Mouse (Mus musculus) skeletal muscle tissue, adult 2 months (tissue): ENCODE data around the gene Hax1.

ENCODE experiments used
- DNase-seq: peaks from one replicate; pipeline ENCODE4 v3.0.0-alpha.2; 2012; ENCODE audit warnings: low read depth, low spot score

Gene Hax1

DNA sequence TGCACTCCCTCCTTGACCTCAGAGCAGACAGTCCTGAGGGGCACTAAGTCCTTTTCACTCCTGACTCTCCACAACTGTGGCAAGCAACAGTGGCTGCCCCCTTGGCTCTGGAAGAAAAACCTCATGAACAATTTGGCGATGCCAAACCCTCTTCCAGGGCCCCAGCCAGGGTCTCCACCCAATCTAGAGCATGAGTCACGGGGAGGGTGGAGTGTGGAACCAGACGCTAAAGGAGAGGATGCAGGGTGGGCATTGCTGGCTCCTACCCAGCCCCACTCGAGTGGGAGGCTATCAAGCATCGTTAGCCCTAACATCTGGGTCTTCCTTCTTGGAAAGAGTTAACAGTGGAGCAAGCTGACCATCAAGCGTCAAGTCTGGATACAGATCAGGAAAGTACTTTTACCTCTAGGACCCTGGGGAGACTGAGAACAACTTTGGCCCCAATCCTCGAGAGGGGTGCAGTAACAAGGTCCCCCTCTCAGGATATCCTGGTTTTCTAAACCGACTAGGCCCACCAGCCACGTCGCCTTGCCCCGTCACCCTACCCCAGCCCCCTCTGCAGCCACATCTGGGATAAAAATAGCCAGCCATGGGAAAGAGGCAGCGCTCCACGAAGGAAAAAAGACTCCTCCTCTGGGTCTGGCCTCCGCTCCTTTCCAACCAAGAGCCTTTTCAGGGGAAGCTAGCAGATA, 36.4 kb downstream of the Hax1 start:
- no peak for DNase-seq

DNA sequence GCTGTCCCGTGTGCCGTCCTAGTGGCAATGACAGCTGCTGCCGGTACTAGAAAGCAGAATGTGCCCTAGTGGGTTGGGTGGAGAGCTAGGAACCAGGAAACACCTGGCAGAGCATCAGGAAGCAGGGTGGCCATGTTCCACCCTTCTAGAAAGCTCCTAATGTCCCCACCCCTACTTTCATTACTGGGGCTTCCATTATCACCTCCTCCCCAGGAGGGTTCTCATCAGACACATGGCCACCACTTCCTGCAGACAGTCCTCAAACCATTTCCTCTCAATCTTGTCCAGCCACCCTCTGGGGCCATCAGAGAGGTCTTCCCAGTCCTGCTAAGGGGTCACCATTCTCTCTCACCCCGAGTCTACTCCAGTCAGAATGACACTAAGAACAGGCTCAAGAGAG, 37.1 kb downstream of the Hax1 start:
- no peak for DNase-seq

DNA sequence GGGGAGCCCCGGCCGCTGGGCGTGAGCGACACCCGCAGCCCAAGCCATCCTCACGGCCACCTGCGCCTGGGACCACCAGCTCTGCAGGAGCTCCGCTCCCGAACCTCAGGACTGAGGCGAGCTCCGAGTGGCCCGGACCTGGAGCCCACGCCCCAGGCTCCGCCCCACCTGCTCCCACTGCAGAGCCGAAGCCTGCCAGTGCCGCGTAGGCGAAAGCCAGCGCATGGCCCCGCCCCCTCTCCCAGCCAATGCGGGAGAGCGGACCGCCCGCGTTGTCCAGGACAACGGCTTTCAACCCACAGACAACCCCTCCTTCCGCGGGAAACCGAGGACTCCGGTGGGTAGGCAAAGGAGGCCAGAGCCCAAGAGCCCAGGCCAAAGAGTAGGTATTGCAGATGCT, 38.1 kb downstream of the Hax1 start:
- peak; percentile 74 for DNase-seq

DNA sequence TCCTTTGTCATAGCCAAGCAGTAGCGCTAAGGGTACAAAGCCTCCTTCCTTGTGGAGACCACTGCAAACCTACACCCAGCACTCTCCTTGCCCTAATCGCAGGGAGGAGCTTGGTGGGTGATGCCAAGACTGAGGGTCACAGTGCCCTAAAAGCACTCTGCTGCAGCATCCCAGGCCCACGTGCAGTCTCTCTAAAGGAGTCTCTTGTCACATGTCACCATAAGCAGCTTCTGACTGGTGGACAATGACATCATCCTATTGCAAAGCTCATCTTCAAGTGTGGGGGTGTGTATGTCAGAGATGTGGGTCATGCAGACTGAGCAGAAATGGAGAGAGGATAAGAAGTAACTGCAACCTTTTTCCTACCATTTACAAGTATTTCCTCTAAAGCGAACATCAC, 39.1 kb downstream of the Hax1 start:
- DNase-seq, result no peak

DNA sequence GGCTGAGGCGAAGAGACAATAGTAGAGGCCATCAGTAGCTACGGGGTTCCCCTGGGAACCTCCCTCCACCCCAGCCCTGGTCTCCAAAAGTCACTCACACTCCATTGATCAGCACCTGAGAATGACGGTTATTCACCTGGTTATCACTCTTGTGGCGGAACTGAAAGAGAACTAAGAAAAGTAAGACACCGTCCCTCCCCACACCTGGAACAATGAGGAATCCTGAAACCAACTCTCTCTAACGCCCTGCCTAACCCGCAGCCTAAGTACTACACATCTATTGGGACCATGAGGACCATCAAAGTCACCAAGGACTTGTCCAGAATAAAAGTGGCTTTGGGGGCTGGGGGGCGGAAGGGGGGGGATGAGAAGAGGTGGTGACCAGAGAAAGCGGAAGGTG, 40.7 kb downstream of the Hax1 start:
- DNase-seq, result no peak

DNA sequence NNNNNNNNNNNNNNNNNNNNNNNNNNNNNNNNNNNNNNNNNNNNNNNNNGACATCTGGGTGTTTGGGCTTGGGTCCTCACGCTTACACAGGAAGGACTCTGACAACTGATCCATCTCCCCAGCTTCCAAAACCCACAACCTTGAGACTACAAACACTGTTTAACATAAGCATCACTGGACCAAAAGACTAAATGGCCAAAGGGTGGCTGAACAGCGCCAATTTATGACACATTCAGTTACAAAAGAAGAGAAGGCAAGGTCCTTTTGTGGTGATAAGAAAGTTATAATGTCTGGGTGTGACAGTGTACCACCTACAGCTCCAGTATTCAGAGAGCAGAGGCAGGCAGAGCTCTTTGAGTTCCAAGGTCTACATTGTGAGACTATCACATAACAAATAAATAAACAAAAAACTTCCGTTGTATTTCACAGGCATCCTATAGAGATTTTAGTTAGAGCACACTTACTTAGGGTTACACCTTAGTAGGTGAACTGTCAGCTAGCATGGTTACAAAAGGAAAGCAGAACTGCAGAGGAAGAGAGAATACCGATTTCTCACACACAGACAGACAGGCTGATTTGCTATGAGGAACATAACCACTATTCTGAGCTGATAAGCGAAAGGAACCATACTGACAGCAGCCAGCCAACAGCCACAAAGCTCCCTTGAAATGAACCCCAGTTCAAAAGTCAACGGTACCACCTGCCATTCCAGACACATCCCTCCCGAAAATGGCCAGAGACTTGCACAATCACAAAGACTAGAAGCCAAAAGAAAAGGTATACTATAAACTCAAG, 42.2 kb downstream of the Hax1 start:
- no peak for DNase-seq

DNA sequence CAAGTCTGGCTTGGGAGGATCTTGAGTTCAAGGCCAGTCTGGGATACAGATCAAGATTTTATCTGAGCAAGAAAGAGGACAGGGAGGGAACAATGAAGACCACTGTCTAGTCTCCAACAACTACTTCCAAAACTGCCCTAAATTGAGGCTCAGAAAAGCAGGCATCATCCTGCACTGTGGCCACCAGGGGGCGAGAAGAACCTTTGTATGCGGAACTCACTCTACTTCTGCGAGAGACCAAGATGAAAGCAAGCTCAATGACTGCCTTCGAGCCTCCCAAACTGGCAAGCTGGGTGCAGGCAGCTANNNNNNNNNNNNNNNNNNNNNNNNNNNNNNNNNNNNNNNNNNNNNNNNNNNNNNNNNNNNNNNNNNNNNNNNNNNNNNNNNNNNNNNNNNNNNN, 45.2 kb downstream of the Hax1 start:
- peak; percentile 60 for DNase-seq

DNA sequence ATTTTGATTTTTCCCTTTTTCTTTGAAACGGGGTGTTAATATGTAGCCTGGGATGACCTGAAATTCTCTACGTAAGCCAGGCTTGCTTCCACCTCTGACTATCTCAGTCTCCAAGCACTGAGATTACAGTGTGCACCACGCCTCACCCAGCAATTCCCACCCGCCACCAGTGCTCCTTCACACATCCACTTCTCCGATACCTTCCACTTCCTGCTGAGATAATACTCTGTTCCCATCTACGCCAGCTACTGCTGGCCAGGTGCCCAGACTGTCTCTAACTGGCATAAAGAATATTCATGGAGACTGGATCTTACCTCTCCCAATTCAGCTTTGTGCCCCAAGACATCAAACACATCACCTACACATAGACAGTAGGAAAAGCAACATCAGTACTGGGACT, 49.9 kb downstream of the Hax1 start:
- DNase-seq, result no peak

DNA sequence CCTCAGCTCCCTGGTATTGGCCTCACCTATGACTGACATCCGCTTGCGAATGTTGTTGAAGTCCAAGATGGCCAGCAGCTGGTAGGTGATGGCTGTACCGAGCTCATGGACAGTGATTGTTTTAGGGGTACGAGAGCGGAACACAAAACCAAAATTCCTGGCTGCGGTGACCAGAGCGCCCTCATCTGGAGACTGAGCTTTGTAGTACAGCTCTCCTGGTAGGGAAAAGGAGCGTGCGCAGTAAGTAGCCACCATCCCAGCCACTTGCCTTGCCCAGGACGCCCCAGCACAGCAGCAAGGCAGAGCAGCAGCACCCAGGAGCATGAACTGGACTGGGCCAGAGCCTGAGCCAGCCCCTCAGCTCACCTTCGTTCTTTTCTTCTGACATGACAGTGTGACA, 50.6 kb downstream of the Hax1 start:
- no peak for DNase-seq
